Mouse (Mus musculus): ENCODE data around the gene Arid4a. TPM values are rescaled to one million over a fixed set of nuclear protein-coding genes. Genes with fewer than 3 reads are reported as not detected.
"Not testable (repeated sequence)": the region's sequence is repeated elsewhere in the genome, so short reads cannot be mapped to it uniquely, and the experiment has no call there.

Gene Arid4a
- polyA plus RNA-seq, 1 experiment from 2014 or later, result 34.9 TPM

- Histone ChIP-seq H3K4me2 (peak overlapping the region; percentile 64), H3K36me3 (peaks cover 39% of the 10 kb centered on the region), H3K4me1 (peaks cover 20% of the 10 kb centered on the region), H3K9me3 (replicated peaks) (no peaks in the 10 kb centered on the region), H3K9ac (peak overlapping the region; percentile 92), H3K27ac (peak overlapping the region; percentile 99), H3K4me3 (replicated peaks) (peak overlapping the region; percentile 78), H3K27me3 (no peaks in the 10 kb centered on the region)
- WGBS, result 12% methylated on average over 5 of the region's 5 CpGs
- ATAC-seq (replicated peaks; ENCODE audit: low FRiP score), result no peak
Measured at GRCm38 (mm10) chr12:71017242-71017571, 1.4 kb downstream of the Arid4a start.

- Histone ChIP-seq H3K9ac (no peak overlapping the region), H3K4me2 (peak overlapping the region; percentile 64), H3K27me3 (no peaks in the 10 kb centered on the region), H3K36me3 (peaks cover 41% of the 10 kb centered on the region), H3K9me3 (replicated peaks) (no peaks in the 10 kb centered on the region), H3K4me3 (replicated peaks) (peak overlapping the region; percentile 78), H3K4me1 (peaks cover 17% of the 10 kb centered on the region), H3K27ac (no peak overlapping the region)
- 63% methylated on average over 10 of the region's 10 CpGs for WGBS
- no peak for ATAC-seq (replicated peaks; ENCODE audit: low FRiP score)
Measured at GRCm38 (mm10) chr12:71017827-71018226, 2.0 kb downstream of the Arid4a start.

GRCm38 (mm10) chr12:71019211-71019610 lies 3.4 kb downstream of the Arid4a start:
- Histone ChIP-seq H3K27me3 (no peaks in the 10 kb centered on the region), H3K4me3 (replicated peaks) (no peak overlapping the region), H3K27ac (no peak overlapping the region), H3K9ac (no peak overlapping the region), H3K9me3 (replicated peaks) (no peaks in the 10 kb centered on the region), H3K36me3 (peaks cover 50% of the 10 kb centered on the region), H3K4me1 (peaks cover 6% of the 10 kb centered on the region), H3K4me2 (no peak overlapping the region)
- no peak for ATAC-seq (replicated peaks; ENCODE audit: low FRiP score)
- WGBS, result 84% methylated on average over 8 of the region's 8 CpGs

GRCm38 (mm10) chr12:71024411-71024810 lies 8.6 kb downstream of the Arid4a start:
- H3K9ac ChIP-seq, result no peak overlapping the region
- no peaks in the 10 kb centered on the region for H3K4me1 ChIP-seq
- no peaks in the 10 kb centered on the region for H3K27me3 ChIP-seq
- no peak overlapping the region for H3K4me2 ChIP-seq
- no peaks in the 10 kb centered on the region for H3K9me3 ChIP-seq (replicated peaks)
- 93% methylated on average over 10 of the region's 10 CpGs for WGBS
- H3K4me3 ChIP-seq (replicated peaks), result no peak overlapping the region
- H3K36me3 ChIP-seq, result peaks cover 94% of the 10 kb centered on the region
- no peak for ATAC-seq (replicated peaks; ENCODE audit: low FRiP score)
- H3K27ac ChIP-seq, result no peak overlapping the region

GRCm38 (mm10) chr12:71028265-71028664 lies 12.5 kb downstream of the Arid4a start:
- not testable (repeated sequence) for H3K27me3 ChIP-seq; H3K9ac ChIP-seq; ATAC-seq (replicated peaks; ENCODE audit: low FRiP score); H3K4me3 ChIP-seq (replicated peaks); H3K4me1 ChIP-seq; H3K9me3 ChIP-seq (replicated peaks); H3K4me2 ChIP-seq; H3K27ac ChIP-seq
- H3K36me3 ChIP-seq, result peaks cover 88% of the 10 kb centered on the region
- 91% methylated on average over 8 of the region's 8 CpGs for WGBS

- no peak overlapping the region for H3K27ac ChIP-seq
- whole genome bisulfite sequencing, result 89% methylated on average over 8 of the region's 8 CpGs
Measured at GRCm38 (mm10) chr12:71030260-71030659, 14.5 kb downstream of the Arid4a start.

GRCm38 (mm10) chr12:71030722-71031121 lies 14.9 kb downstream of the Arid4a start:
- H3K4me3 ChIP-seq (replicated peaks), result no peak overlapping the region
- no peaks in the 10 kb centered on the region for H3K9me3 ChIP-seq (replicated peaks)
- H3K4me2 ChIP-seq, result no peak overlapping the region
- H3K27ac ChIP-seq, result no peak overlapping the region
- H3K27me3 ChIP-seq, result no peaks in the 10 kb centered on the region
- H3K36me3 ChIP-seq, result peaks cover 68% of the 10 kb centered on the region
- 93% methylated on average over 5 of the region's 5 CpGs for WGBS
- H3K4me1 ChIP-seq, result no peaks in the 10 kb centered on the region
- no peak overlapping the region for H3K9ac ChIP-seq
- no peak for ATAC-seq (replicated peaks; ENCODE audit: low FRiP score)

More at GRCm38 (mm10) chr12:71030260-71030659, 14.5 kb downstream of the Arid4a start:
- Histone ChIP-seq H3K4me3 (replicated peaks) (no peak overlapping the region), H3K9ac (no peak overlapping the region), H3K36me3 (peaks cover 71% of the 10 kb centered on the region), H3K4me1 (no peaks in the 10 kb centered on the region), H3K9me3 (replicated peaks) (no peaks in the 10 kb centered on the region), H3K4me2 (no peak overlapping the region), H3K27me3 (no peaks in the 10 kb centered on the region)
- ATAC-seq (replicated peaks; ENCODE audit: low FRiP score), result no peak

GRCm38 (mm10) chr12:71035826-71036225 lies 20.0 kb downstream of the Arid4a start:
- no peak overlapping the region for H3K27ac ChIP-seq
- H3K4me3 ChIP-seq (replicated peaks), result no peak overlapping the region
- no peak for ATAC-seq (replicated peaks; ENCODE audit: low FRiP score)
- no peak overlapping the region for H3K9ac ChIP-seq
- H3K4me2 ChIP-seq, result no peak overlapping the region
- H3K27me3 ChIP-seq, result no peaks in the 10 kb centered on the region
- no peaks in the 10 kb centered on the region for H3K9me3 ChIP-seq (replicated peaks)
- WGBS, result 95% methylated on average over 4 of the region's 4 CpGs
- H3K36me3 ChIP-seq, result peaks cover 70% of the 10 kb centered on the region
- no peaks in the 10 kb centered on the region for H3K4me1 ChIP-seq

GRCm38 (mm10) chr12:71036729-71037404 lies 21.1 kb downstream of the Arid4a start:
- Histone ChIP-seq H3K4me2 (no peak overlapping the region), H3K4me1 (no peaks in the 10 kb centered on the region), H3K27me3 (no peaks in the 10 kb centered on the region), H3K36me3 (peaks cover 71% of the 10 kb centered on the region), H3K4me3 (replicated peaks) (no peak overlapping the region), H3K9ac (no peak overlapping the region), H3K27ac (no peak overlapping the region), H3K9me3 (replicated peaks) (no peaks in the 10 kb centered on the region)
- 92% methylated on average over 12 of the region's 12 CpGs for WGBS
- no peak for ATAC-seq (replicated peaks; ENCODE audit: low FRiP score)

- Histone ChIP-seq H3K4me1 (no peaks in the 10 kb centered on the region), H3K9me3 (replicated peaks) (no peaks in the 10 kb centered on the region), H3K4me2 (no peak overlapping the region), H3K27ac (no peak overlapping the region), H3K9ac (no peak overlapping the region), H3K36me3 (peaks cover 86% of the 10 kb centered on the region), H3K4me3 (replicated peaks) (no peak overlapping the region), H3K27me3 (no peaks in the 10 kb centered on the region)
- ATAC-seq (replicated peaks; ENCODE audit: low FRiP score), result no peak
- WGBS, result 85% methylated on average over 7 of the region's 7 CpGs
Measured at GRCm38 (mm10) chr12:71040462-71040861, 24.7 kb downstream of the Arid4a start.

- 92% methylated on average over 1 of the region's 1 CpGs for WGBS
- no peak for ATAC-seq (replicated peaks; ENCODE audit: low FRiP score)
- H3K36me3 ChIP-seq, result peaks cover 87% of the 10 kb centered on the region
Measured at GRCm38 (mm10) chr12:71042451-71042850, 26.7 kb downstream of the Arid4a start.

GRCm38 (mm10) chr12:71043571-71043970 lies 27.8 kb downstream of the Arid4a start:
- Histone ChIP-seq H3K27ac (no peak overlapping the region), H3K9ac (no peak overlapping the region), H3K4me1 (no peaks in the 10 kb centered on the region), H3K27me3 (no peaks in the 10 kb centered on the region), H3K36me3 (peaks cover 77% of the 10 kb centered on the region), H3K4me2 (no peak overlapping the region), H3K9me3 (replicated peaks) (no peaks in the 10 kb centered on the region), H3K4me3 (replicated peaks) (no peak overlapping the region)
- 73% methylated on average over 3 of the region's 3 CpGs for WGBS
- no peak for ATAC-seq (replicated peaks; ENCODE audit: low FRiP score)

More at GRCm38 (mm10) chr12:71042451-71042850, 26.7 kb downstream of the Arid4a start:
- Histone ChIP-seq H3K9me3 (replicated peaks) (no peaks in the 10 kb centered on the region), H3K27me3 (no peaks in the 10 kb centered on the region), H3K9ac (no peak overlapping the region), H3K4me1 (no peaks in the 10 kb centered on the region), H3K4me3 (replicated peaks) (no peak overlapping the region), H3K27ac (no peak overlapping the region), H3K4me2 (no peak overlapping the region)

- WGBS, result 87% methylated on average over 2 of the region's 2 CpGs
- Histone ChIP-seq H3K27ac (no peak overlapping the region), H3K27me3 (no peaks in the 10 kb centered on the region), H3K4me3 (replicated peaks) (no peak overlapping the region), H3K9ac (no peak overlapping the region), H3K36me3 (peaks cover 70% of the 10 kb centered on the region), H3K4me2 (no peak overlapping the region), H3K9me3 (replicated peaks) (no peaks in the 10 kb centered on the region), H3K4me1 (no peaks in the 10 kb centered on the region)
- ATAC-seq (replicated peaks; ENCODE audit: low FRiP score), result 0 out of 2 replicates have a peak, but pooled peaks have one; percentile 23
Measured at GRCm38 (mm10) chr12:71044488-71044887, 28.7 kb downstream of the Arid4a start.
